Mouse (Mus musculus) gastrocnemius, postnatal 25 days (tissue): ENCODE measurements around the gene Cchcr1. TPM values are rescaled to one million over a fixed set of nuclear protein-coding genes. Genes with fewer than 3 reads are reported as not detected.
A peak's percentile ranks its signal among the peaks of the same experiment; 100 is the strongest.

Experiments
- DNase-seq: peaks from one replicate; pipeline ENCODE4 v3.0.0; 2022
- total RNA-seq, 2 experiments: library from RNA; stranded (reverse); gene quantifications; 1 replicate in 1 of 2; 2 replicates in 1 of 2; pipeline ENCODE4 v1.2.3; 2021

Cchcr1 gene
- total RNA-seq, 2 experiments from 2014 or later = 2.5 to 2.7 TPM

DNA sequence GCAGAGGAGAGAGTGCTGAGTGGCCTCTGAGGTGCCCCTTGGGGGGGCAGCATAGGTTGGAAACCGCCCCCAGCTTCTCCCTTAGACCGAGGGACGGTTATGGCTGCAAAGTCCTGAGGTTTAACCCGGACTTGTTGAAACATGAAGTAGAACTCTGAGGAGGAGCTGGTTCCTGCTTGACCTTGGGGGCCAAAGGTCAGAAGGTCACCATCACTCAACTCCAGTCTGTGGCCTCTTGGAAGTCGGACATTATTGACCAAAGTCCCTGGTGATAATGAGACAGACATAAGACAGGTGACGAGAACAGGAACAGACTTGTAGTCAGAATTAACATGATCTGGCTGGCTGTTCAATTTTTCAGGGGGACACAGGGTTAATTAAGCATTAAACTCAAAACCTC, 2.1 kb upstream of the Cchcr1 start:
- DNase-seq = no peak

DNA sequence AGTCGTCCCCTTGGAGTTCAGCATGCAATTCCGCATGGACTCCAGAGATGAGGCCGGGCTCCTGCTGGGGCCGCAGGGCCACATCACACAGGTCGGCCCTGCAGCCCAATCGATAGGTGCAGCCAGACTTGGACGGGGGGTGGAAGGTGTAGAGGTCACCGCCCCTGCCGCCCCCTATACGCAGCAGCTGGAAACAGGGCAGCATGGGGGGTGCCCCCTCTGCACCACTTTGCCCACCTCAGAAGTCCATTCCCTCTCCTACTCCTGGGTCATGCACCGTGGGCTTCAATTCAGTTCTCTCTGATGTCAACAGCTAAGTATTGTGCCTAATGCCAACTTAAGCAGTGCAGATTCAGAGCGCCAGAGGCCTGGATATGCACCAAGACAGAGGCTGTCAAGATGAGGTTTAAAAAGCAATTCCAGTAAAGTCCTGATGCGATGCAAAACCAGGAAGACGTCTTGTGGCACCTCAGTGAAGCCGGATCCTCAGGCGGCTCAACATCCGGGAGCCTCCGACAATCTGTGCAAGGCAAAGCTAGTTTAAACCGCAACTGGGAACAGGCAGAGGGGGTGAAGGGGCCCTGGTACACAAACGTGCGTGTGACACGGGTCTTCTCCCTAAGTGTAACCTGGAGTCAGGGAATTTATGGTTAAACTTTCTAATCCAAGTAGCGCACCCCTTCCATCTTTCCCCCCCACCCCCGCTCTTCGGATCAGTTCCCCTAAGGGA, 824 bp upstream of the Cchcr1 start:
- no peak for DNase-seq

DNA sequence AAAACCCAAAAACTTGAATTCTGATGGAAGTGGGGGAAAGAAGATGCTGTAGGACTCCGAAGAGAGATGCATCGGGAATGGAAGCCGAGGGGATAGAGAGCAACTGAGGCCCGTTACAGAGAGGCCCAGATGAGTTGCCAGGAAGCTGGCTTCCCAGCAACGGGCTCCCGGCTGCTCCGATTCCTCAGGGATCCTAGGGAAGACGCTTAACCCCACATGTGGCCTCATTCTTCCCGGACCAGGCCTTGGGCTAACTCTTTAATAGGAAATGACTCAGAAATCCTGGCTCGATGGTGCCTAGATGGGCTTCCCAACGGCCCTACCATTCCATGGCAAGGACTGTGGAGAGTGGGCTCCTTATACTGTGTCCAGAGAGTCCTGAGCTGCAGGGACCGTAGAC, 626 bp downstream of the Cchcr1 start:
- no peak for DNase-seq

DNA sequence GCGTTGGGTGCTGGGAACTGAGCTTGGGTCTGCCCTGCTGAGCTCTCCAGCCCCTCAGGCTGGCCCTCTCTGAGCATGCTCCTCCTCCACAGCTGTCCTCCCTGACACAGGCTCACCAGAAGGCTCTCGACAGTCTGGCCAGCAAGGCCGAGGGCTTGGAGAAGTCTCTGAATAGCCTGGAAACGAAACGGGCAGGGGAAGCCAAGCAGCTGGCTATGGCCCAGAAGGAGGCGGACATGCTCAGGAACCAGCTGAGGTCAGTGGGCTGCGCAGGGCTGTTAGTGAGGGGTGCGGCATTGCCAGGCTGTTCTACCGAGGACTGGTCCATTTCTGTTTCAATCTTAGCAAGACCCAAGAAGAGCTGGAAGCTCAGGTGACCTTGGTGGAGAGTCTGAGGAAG, 7.5 kb downstream of the Cchcr1 start:
- DNase-seq = no peak

DNA sequence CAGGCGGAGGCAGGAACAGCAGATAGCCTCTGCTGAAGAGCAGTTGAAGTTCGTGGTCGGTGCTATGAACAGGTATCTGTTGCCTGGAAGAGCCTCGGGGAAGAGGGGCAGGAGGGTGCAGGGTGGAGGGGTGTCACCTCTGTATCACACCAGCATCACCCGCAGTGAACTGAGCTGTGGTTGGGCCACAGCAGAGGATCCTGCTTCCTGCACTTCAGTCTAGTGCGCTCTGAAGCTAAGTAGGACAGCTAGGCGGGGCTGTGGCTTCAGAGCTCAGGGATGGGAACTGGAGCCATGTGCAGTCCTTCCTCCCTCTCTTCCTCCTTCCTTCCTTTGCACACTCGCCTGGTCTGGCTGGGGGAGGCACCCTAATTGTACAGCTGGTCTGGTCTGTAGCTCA, 9.7 kb downstream of the Cchcr1 start:
- DNase-seq = no peak

DNA sequence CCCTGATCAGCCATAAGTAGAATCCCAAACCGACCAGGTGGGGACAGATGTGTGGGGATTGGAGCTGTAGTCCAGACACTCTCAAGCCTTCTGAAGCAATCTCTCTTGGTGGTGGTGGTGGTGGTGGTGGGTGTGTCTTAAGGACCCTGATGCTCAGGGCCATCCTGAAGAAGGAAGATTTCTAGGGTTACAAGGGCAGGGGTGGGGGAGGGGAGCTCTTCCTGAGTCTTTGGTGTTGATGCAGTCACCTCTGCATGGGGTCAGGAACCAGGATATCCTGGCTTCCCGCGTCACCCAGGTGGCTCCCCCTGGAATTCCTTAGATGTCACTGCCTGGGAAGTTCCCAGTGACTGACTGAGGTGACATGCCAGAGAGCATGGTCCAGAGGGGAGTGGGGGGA, 15.5 kb downstream of the Cchcr1 start:
- DNase-seq = no peak

DNA sequence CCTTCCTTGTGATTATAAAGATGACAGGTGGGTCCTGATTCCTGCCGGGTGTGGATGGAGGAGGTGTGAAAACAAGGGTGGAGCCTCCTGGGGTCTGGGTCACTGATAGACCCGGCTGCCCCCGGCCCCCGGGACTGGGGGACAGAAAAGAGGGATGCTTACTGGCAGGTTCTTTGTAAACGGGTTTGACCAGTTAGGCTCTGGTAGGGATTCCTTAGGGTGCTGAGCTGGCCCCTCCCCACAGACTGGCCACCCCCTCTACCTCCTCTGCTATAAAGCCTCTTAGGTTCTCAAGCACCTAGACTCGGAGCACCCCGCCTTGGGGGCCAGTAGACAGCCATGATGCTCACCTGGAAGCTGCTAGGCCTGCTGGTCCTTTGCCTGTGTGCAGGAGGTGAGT, 16.0 kb downstream of the Cchcr1 start, which contains the start of gene Psors1c2:
Gene Psors1c2 (plus strand): TSS at position 301 of the 400 bp plus-strand sequence.
- no peak for DNase-seq

DNA sequence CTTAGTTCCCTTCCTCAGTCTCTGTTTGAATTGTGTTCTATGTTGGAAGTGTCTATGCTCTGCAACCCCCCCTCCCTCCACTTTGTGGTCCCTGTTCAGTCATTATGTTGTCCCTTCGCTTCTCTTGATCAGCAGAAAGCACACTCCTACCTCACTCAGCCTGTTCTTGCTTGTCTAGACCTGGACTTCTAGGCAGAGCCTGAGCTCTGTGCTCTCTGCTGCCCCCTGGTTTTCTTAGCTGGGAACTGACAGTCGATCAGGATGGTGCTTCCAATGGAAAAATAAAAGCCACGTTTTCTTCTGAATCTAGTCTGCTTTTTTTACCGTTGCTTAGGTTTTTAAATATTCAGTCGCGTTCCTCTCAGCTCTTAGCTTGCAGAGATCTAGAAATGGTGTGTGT, 17.4 kb downstream of the Cchcr1 start:
- DNase-seq = peak; percentile 37

DNA sequence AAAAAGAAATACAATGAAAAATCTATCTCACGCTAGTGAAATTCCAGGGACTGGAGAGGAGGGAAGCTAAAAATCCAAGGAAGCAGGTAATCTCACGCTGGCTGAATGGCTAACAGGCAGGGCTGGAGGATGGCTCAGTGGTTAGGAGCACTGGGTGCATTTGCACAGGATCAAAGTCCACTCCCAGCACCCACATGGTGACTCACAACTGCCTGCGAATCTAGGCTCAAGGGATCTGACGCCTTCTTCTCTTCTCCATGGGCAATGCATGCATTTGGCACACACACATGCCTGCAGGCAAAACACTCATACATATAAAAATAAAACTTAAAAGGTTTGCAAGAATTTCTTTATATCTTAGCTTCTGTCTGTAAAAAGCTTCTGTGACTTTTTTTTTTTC, 20.5 kb downstream of the Cchcr1 start:
- no peak for DNase-seq

DNA sequence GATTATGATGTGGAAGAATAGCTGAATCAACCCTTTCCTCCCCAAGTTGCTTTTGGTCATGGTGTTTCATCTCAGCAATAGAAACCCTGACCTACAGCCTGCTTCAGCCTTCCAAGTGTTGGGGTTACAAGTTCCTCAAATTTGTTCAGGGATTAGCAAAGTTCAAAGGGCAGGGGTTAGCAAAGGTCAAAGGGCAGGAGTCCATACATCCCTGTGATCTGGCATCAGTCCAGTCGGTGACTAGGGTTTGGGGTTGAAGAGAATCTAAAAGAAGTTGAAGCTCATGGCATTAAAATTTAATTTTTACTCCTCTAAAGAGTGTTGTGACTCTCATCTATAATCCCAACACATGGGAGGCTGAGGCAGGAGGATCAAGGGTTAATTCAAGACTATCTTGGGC, 21.6 kb downstream of the Cchcr1 start:
- no peak for DNase-seq

DNA sequence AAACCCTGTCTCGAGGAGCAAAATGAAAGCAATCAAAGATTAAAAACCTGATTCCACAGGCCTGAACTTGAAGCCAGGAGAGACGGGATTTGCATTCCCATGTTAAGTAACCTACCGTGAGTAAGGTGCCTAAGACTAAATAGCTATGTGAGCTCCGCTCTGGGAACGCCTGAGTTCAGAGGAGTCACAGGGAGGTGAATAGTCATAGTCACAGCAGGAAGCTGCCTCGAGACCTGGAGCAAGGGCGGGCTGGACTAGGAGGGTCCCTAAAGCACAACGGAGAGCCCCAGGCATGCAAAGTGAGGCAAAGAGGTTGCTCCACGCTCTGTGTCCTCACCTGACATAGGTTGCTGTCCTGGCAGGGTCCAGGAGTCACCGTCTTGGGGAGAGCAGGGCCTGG, 22.6 kb downstream of the Cchcr1 start:
- no peak for DNase-seq

DNA sequence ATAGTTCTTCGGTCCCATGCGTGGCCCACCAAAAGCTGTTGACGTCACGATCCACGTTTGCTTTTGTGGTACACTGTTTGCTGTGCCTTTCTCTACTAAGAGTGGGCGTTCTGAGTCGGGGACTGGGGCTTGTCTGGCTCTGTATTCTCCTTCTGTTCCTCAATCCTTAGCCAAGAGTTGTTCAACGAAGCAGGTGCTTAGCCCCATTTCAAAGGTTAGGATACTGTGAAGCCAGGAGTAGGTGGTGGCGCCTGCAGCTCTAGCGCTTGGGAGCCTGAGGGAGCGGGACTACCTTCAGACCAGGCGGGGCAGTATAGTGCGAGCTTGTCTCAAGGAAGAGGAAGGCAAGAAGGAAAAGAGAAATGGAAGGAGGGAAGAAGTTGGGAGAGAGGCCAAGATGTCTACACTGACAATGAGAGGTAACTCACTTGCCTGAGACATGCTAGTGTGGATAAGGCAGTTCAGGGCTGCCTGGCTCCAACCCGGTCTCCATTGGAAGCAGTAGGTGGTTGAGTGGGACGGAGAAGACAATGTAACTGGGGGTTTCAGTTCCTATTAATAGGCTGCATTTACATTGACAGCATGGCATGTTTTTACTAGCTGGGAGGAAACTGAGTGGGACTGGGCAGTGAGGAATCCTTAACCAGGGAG, 26.0 kb downstream of the Cchcr1 start:
- no peak for DNase-seq

DNA sequence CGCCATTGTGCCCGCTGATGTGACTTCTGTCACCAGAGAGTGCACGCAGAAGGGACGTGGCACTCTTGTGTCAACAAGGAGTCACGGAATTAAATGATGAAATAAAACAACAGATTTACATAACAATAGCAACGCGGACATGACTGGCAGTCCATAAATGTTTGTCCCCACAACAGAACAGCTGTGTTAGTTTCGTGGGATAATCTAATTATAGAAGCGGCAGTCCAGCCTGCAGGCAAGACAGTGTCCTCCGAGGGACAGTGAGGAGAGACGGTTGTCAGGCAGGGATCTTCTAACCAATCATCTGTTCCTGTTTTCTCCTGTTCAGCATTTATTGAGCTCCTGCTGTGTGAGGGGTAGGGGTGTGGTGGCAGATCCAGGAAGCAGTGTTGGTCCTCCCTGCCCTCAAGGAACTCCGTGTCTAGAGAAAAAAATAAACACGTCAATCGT, 26.5 kb downstream of the Cchcr1 start:
- DNase-seq = no peak

DNA sequence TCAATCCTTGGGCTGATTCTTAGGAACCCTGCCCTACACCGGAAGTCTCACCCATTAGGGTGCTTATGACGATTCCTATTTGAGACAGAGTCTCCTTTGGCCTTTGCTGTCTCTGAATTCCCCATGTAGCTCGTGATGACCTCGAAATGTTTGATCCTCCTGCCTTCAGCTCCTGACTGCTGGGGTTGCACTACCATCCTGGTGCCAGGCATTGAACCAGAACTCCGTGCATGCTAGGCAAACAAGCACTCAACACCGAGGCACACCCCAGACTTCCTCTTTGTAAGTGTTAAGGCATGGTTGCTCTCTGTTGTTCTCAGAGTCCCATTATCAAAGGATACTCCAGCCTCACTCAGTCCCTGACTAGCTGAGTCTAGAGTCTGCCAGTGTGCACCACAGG, 27.1 kb downstream of the Cchcr1 start:
- DNase-seq = no peak

DNA sequence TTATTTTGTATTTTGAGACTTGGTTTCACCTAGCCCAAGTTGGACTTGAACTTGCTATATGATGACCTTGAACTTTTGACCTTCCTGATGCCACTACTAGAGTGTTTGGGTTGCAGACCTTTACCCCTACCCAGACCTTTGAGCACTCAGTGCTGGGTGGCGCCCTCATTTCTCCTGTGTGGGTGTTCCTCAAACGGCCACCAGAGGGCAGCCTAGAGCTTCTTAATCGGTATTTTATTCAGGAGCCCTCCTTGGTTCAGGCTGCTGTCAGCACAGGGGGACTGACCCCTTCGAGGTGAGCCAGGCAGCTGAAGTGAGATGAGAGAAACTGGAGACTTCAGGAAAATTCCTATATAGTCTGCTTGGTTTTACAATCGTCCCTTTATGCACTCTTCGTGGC, 27.8 kb downstream of the Cchcr1 start:
- no peak for DNase-seq

DNA sequence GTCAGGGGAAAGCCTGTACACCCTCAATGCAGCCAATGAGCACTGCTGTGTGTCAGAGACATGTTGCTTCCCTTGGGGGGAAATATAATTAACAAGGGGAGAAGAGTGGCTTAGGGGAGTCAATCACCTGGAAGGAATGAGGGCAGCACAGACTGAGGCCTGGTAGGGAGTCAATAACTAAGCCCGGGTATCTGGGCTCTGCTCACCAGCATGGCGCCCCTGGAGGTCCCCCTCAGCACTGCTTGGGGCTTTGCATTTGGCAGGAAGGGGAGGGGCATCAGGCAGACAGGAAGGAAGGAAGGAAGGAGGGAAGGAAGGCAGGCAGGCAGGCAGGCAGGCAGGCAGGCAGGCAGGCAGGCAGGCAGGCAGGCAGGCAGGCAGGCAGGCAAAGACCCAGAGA, 30.6 kb downstream of the Cchcr1 start:
- no peak for DNase-seq

DNA sequence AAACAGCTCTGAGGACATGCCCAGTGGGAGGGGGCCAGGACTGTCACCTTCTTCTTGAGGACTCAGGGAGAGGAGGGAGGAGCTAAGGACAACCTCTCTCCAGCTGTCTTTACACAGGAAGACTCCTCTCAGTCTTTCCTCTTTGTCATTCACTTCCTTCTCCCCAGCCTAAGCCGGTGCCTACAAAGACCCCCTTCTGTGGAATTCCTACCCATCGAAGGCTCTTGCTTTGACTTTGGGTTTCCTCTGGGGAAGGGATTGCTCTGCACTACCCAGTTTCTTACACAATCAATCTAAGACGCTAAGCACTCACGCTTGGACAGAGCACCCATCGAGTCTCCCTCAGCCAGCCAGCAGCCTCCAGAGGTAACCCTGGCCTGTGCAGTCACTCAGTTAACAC, 31.7 kb downstream of the Cchcr1 start:
- DNase-seq = no peak

DNA sequence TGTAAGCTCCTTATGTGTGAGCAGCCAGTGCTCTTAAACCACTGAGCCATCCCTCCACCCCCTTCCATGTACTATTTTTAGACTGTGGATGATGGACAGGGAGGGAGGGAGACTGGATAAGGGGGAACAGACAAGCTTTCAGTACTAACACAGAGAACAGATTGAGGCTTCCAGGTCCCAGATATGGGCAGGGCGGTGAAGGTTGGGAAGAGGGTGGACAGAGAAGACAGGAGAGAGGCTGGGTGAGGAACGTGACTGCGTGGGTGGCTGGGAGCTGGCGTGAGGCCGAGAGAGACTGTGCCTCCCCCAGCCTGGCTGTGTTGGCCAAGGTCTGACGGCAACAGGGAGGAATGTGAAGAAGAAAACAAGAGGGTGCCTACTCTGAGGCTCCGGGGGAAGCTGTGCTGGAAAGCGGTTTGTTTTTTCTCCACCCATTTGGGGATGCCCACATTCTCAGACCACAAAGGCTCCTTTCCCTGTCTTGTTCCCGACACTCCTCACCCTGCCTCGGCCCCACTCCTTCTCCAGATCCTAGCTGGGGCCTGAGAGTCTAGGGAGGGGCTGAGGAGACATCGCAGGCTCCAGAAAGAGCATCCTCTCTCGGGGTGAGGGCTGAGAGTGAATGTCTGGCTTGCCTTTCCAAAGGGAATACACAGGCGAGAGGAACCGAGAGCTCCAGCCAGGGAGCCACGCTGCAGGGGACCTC, 32.7 kb downstream of the Cchcr1 start:
- peak; percentile 69 for DNase-seq

DNA sequence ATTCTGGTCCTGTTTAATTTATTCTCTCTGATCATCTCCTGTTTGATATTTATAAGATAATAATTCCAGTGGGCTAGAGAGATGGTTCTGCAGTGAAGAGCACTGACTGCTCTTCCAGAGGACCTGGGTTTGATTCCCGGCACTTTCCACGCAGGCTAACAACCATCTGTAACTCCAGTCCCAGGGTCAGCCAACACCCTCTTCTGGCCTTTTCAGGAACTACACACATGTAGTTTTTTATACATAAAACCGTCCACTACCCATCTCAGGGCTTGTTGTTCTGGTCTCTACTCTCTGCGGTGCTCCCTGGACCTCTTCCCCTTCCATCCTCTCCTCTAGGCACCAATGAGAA, 33.2 kb downstream of the Cchcr1 start:
- DNase-seq = no peak

DNA sequence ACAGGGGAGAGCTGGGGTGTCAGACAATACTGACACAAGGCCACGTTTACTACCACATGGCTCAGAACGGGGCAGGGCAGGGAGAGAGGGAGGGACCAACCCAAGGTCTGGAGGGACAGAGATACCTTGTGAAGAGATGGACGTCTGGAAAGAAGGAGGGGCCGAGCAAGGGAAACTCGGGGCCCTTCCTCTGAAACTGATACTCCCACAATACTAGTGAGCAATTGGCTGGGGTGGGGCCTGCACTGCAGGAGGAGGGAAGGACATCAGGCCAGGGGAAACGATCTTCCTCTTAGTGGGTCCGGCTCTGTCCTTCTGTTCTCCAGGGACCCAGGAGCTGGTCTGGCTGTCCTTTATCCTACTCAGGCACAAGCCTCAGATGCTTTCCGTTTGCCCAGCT, 34.0 kb downstream of the Cchcr1 start:
- DNase-seq = no peak

DNA sequence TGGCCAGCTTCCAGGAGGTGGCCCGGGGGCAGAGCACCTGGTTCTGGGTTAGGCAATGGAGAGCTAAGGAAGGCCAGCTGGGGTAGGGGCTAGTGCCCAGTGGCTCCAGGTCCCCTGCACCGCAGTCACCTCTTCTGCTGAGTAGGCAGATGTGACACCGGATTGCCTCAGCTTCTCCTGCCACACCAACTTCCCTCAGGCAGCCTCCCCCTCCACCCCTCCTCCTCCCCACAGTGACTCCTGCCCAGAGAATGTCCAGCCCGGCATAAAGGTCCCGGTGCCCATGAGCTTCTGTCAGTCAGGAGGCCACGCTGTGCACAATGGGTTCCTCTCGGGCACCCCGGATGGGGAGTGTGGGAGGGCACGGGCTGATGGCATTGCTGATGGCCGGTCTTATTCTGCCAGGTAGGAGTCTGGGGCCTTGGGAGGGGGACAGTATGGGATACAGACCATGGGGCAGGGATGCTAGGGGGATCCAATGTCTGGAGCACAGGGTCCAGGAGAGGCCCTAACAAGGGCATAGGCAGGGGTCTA, 35.0 kb downstream of the Cchcr1 start, which contains the start of gene Cdsn:
Gene Cdsn (plus strand): TSS at position 248 of the 534 bp plus-strand sequence.
- DNase-seq = no peak

DNA sequence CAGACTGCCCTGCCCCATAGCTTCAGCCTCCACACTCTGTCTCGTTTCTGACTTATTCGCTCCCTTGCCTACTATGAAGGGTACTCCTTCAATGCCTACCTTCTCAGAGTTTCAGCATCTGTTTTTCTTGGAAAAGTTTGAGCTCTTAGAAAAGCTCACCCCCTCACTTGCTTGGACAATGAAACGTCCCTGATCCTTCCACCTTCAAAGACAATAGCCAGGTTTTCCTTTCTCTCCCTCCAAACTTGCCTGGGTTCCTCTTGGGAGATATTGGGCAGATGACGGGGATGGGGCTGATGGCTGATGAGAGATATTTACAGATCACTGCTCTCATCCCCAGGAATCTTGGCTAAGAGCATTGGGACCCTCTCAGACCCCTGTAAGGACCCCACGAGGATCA, 37.4 kb downstream of the Cchcr1 start:
- DNase-seq = no peak

DNA sequence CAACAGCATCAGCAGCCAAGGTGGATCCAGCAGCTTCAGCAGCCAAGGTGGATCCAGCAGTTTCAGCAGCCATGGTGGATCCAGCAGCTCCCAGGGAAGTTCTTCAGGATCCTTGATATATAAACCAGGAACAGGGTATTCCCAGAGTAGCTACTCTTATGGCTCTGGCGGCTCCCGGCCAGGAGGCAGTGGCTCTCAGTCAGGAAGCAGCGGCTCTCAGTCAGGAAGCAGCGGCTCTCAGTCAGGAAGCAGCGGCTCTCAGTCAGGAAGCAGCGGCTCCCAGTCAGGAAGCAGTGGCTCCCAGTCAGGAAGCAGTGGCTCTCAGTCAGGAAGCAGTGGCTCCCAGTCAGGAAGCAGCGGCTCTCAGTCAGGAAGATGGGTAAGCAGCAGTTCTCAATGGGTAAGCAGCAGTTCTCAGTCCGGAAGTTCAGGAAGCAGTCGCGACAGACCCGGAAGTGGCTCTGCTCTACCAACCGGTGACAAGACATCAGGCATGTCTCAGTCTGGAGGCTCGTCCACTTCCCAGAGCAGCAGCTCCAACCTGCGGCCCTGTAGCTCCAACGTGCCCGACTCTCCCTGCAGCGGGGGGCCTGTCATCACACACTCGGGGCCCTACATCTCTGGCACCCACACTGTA, 38.0 kb downstream of the Cchcr1 start:
- no peak for DNase-seq
